ENCODE assay signal across 17 mouse cellular contexts in the genomic region with DNA sequence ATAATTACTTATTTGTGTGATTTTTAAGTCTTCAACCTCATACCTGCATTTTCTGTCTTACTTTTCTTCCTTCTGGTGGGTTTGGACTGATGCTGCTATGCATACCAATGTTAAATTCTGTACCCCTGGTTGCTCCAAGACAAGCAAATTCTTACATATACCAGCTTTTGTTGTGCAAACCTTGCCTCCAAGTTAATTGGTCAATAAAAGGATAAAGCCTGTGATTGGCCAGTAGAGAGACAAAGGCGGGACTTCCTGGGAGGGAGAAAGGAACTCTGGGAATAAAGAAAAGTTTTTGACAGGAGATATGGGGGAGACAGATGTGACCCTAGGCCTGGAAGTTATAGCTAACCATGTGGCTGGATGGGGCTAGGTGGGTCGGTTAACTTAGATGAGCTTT.
"Had no signal": no experiment of that assay in that cellular context is flagged by ENCODE, and none has a peak within 500 bp of the region (broad histone marks: within the 10 kb centered on the region; RNA-seq: fewer than 3 reads in every experiment).

No protein-coding gene starts in this region.

- H3K4me2 ChIP-seq: liver, embryonic 13.5 days; liver, embryonic 15.5 days; lung, embryonic 14.5 days; midbrain, embryonic 13.5 days; neural tube, embryonic 13.5 days; neural tube, embryonic 15.5 days had no signal

- ATAC-seq: liver, postnatal 0 days; midbrain, embryonic 13.5 days; midbrain, embryonic 16.5 days had no signal

- H3K36me3 ChIP-seq: liver, embryonic 13.5 days; liver, embryonic 15.5 days had no signal

- H3K27me3 ChIP-seq: liver, embryonic 13.5 days; liver, embryonic 15.5 days; midbrain, embryonic 13.5 days; neural tube, embryonic 13.5 days; neural tube, embryonic 15.5 days had no signal

- H3K9me3 ChIP-seq: liver, embryonic 13.5 days; liver, embryonic 15.5 days; midbrain, embryonic 10.5 days; midbrain, embryonic 13.5 days; neural tube, embryonic 13.5 days; neural tube, embryonic 15.5 days had no signal

- H3K27ac ChIP-seq: liver, embryonic 13.5 days; liver, embryonic 15.5 days; midbrain, embryonic 10.5 days; midbrain, embryonic 13.5 days; neural tube, embryonic 13.5 days; neural tube, embryonic 15.5 days had no signal

- DNase-seq: liver, embryonic 13.5 days; liver, postnatal 0 days; lung, embryonic 14.5 days; lung, postnatal 10 days; lung, postnatal 4 days; retina, postnatal 1 day; right cerebral cortex, adult 18-20 months; thymus, adult 18-20 months; thymus, postnatal 14 days; thymus, postnatal 36 days had no signal

- H3K9ac ChIP-seq: liver, embryonic 13.5 days; liver, embryonic 15.5 days; liver, postnatal 0 days; lung, embryonic 14.5 days; midbrain, embryonic 13.5 days; neural tube, embryonic 13.5 days; neural tube, embryonic 15.5 days had no signal

- H3K4me3 ChIP-seq: liver, embryonic 13.5 days; liver, embryonic 15.5 days; midbrain, embryonic 10.5 days; midbrain, embryonic 13.5 days; myocyte; neural tube, embryonic 13.5 days; neural tube, embryonic 15.5 days had no signal

- H3K4me1 ChIP-seq: liver, embryonic 13.5 days; liver, embryonic 15.5 days; midbrain, embryonic 10.5 days; midbrain, embryonic 13.5 days; neural tube, embryonic 13.5 days; neural tube, embryonic 15.5 days had no signal
